Mouse (Mus musculus) CH12.LX (cell line): ENCODE measurements around the gene Ralgps2.
A peak's percentile ranks its signal among the peaks of the same experiment; 100 is the strongest.

Source experiments
- MAX ChIP-seq: IDR thresholded peaks from 2 replicates; pipeline ENCODE4 v1.6.1; 2011; ENCODE audit warnings: low read length, improper control_type of control experiment
- MAZ ChIP-seq: IDR thresholded peaks from 2 replicates; pipeline ENCODE4 v1.6.1; 2012; ENCODE audit warnings: low read depth, mild to moderate bottlenecking, inconsistent platforms, low read length, improper control_type of control experiment, moderate library complexity
- SIN3A ChIP-seq: IDR thresholded peaks from 2 replicates; pipeline ENCODE4 v1.6.1; 2012; ENCODE audit warnings: low read length, improper control_type of control experiment, inconsistent platforms
- SMC3 ChIP-seq: IDR thresholded peaks from 2 replicates; pipeline ENCODE4 v1.6.1; 2011; ENCODE audit warnings: low read depth, low read length, improper control_type of control experiment
- USF1 ChIP-seq: IDR thresholded peaks from 2 replicates; pipeline ENCODE4 v1.6.1; 2014; ENCODE audit warnings: low read depth, mild to moderate bottlenecking, inconsistent platforms, low read length, improper control_type of control experiment
- ZNF384 ChIP-seq: IDR thresholded peaks from 2 replicates; pipeline ENCODE4 v1.6.1; 2012; ENCODE audit warnings: low read depth, low read length, improper control_type of control experiment, inconsistent platforms

DNA sequence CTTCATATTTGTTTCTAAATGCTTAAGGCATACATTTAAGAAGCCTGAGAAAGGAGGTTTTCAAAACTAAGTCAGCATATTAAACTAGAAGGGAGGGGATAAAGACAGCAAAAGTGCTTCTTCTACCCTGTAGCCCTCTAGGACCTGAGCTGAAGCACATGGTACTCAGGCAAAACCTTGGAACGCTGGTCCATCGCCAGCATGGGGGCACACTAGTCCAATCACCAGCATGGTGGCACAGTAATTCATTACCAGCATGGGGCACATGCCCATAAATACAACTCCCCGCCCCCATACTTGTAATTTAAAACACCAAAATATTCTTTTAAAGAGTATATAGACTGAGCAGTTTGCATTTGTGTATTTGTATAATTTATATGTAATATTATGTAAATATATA is 23.1 kb downstream of the Ralgps2 start:
- no peak for TF ChIP-seq SMC3
- TF ChIP-seq USF1: no peak
- TF ChIP-seq MAZ: no peak
- no peak for TF ChIP-seq MAX
- no peak for TF ChIP-seq ZNF384
- 0 out of 2 replicates have a peak, but pooled peaks have one; percentile 12 for TF ChIP-seq SIN3A
